Mouse (Mus musculus) neural tube, embryonic 14.5 days (tissue): ENCODE measurements around the gene Batf2. TPM values are rescaled to one million over a fixed set of nuclear protein-coding genes. Genes with fewer than 3 reads are reported as not detected.
A peak's percentile ranks its signal among the peaks of the same experiment; 100 is the strongest.

Experiments used
- ATAC-seq: fragments of 200-750 bp; cut with Nextera tagmentation; 2 replicates; pipeline ENCODE4 v1.8.0; 2017; ENCODE audit warnings: low read depth, mild to moderate bottlenecking, moderate TSS enrichment, moderate library complexity
- H3K27ac ChIP-seq: fragments of 300-500 bp; sonication (generic); 2 replicates; pipeline ENCODE4 v1.5.1; 2014; ENCODE audit warnings: low read depth, mild to moderate bottlenecking, control low read depth, low read length, moderate library complexity, mixed read lengths
- H3K27me3 ChIP-seq: fragments of 300-500 bp; sonication (generic); 2 replicates; pipeline ENCODE4 v1.6.1; 2014; ENCODE audit warnings: low read length; ENCODE audit not compliant: control insufficient read depth, insufficient read depth
- H3K36me3 ChIP-seq: fragments of 300-500 bp; sonication (generic); 2 replicates; pipeline ENCODE4 v1.6.1; 2014; ENCODE audit warnings: low read length, mixed read lengths; ENCODE audit not compliant: control insufficient read depth, insufficient read depth
- H3K4me1 ChIP-seq: fragments of 300-500 bp; sonication (generic); 2 replicates; pipeline ENCODE4 v1.6.1; 2014; ENCODE audit warnings: low read length; ENCODE audit not compliant: control insufficient read depth, insufficient read depth
- H3K4me2 ChIP-seq: fragments of 300-500 bp; sonication (generic); 2 replicates; pipeline ENCODE4 v1.6.1; 2014; ENCODE audit warnings: mild to moderate bottlenecking, low read depth, low read length, control low read depth
- H3K4me3 ChIP-seq: fragments of 300-500 bp; sonication (generic); 2 replicates; pipeline ENCODE4 v1.5.1; 2014; ENCODE audit warnings: low read depth, low read length, control low read depth, mixed read lengths
- H3K9ac ChIP-seq: fragments of 300-500 bp; sonication (generic); replicated peaks from 2 replicates; pipeline ENCODE4 v1.6.1; 2014; ENCODE audit warnings: low read depth, mild to moderate bottlenecking, control low read depth, low read length, mixed read lengths
- H3K9me3 ChIP-seq: fragments of 300-500 bp; sonication (generic); 2 replicates; pipeline ENCODE4 v1.6.1; 2016; ENCODE audit warnings: low read length; ENCODE audit not compliant: control insufficient read depth
- WGBS: fragments of 180-500 bp; shearing (Covaris S2); extraction: QIAGEN DNeasy Blood & Tissue Kit; methylation state at CpG from one replicate; pipeline ENCODE4 v1.1.7; 2014; 5-methylcytosine and 5-hydroxymethylcytosine counted together
- polyA plus RNA-seq: library from polyadenylated mRNA; unstranded; fragments of >200 nt; fragmentation: Nextera tagmentation; extraction: Ambion mirVana; gene quantifications from 2 replicates; pipeline ENCODE4 v1.2.1, GENCODE M21; 2014

The Batf2 gene
- polyA plus RNA-seq, 1 experiment from 2014 or later = not detected

GRCm38 (mm10) chr19:6141394-6141749 is 589 bp downstream of the Batf2 start, which contains the start of gene Arl2:
Gene Arl2 (minus strand): TSS chr19:6141548.
- Histone ChIP-seq H3K4me1 (peaks cover 11% of the 10 kb centered on the region), H3K4me3 (peak within 1 kb of the TSS; percentile 58), H3K9me3 (no peaks in the 10 kb centered on the region), H3K9ac (peak within 1 kb of the TSS; percentile 77), H3K36me3 (peaks cover 3% of the 10 kb centered on the region; the same call in 1 of the 2 replicates), H3K27ac (peak within 1 kb of the TSS; percentile 96), H3K4me2 (peak within 1 kb of the TSS; percentile 89), H3K27me3 (no peaks in the 10 kb centered on the region; the same call in 1 of the 2 replicates)
- WGBS = 0% methylated on average over 15 of the region's 15 CpGs
- peak; percentile 72 for ATAC-seq

GRCm38 (mm10) chr19:6144842-6145241 is 4.1 kb downstream of the Batf2 start:
- H3K4me1 ChIP-seq = peaks cover 8% of the 10 kb centered on the region
- no peak overlapping the region for H3K4me3 ChIP-seq
- H3K36me3 ChIP-seq = no peaks in the 10 kb centered on the region
- H3K4me2 ChIP-seq = no peak overlapping the region
- H3K9me3 ChIP-seq = no peaks in the 10 kb centered on the region
- H3K9ac ChIP-seq = no peak overlapping the region
- no peak for ATAC-seq
- no peaks in the 10 kb centered on the region; the same call in 1 of the 2 replicates for H3K27me3 ChIP-seq
- no peak overlapping the region for H3K27ac ChIP-seq
- 81% methylated on average over 5 of the region's 5 CpGs for WGBS

- no peak overlapping the region for H3K27ac ChIP-seq
- no peaks in the 10 kb centered on the region for H3K36me3 ChIP-seq
- no peak for ATAC-seq
- H3K27me3 ChIP-seq = no peaks in the 10 kb centered on the region
- no peaks in the 10 kb centered on the region for H3K4me1 ChIP-seq
- no peak overlapping the region for H3K9ac ChIP-seq
- no peaks in the 10 kb centered on the region for H3K9me3 ChIP-seq
- H3K4me3 ChIP-seq = no peak overlapping the region
- H3K4me2 ChIP-seq = no peak overlapping the region
- WGBS = 90% methylated on average over 9 of the region's 9 CpGs
Observed at GRCm38 (mm10) chr19:6155174-6155573, 14.4 kb downstream of the Batf2 start.

DNA sequence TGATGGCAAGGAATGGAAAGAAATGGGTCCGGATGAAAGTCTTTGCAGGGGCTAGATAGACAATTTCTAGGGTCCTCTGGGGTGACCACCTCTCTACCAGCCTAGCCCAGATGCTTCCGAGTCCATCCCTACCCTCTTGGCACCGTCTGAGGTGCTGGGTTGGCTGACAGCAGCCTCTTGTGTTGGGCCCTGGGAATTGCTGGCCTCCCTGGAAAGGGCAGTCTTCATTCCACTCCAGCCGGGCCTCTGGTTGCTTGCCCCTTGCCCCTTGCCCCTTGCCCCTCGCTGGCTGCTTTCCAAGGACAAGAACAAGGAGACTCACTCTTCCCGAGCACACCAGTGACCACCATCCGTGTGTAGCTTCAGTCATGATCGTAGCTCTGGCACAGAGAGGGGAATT is 15.6 kb downstream of the Batf2 start:
- H3K9ac ChIP-seq = no peak overlapping the region
- H3K36me3 ChIP-seq = no peaks in the 10 kb centered on the region
- H3K9me3 ChIP-seq = no peaks in the 10 kb centered on the region
- no peak overlapping the region for H3K4me2 ChIP-seq
- WGBS = 63% methylated on average over 8 of the region's 8 CpGs
- H3K4me1 ChIP-seq = no peaks in the 10 kb centered on the region
- H3K27me3 ChIP-seq = no peaks in the 10 kb centered on the region
- H3K27ac ChIP-seq = no peak overlapping the region
- no peak for ATAC-seq
- H3K4me3 ChIP-seq = no peak overlapping the region

GRCm38 (mm10) chr19:6157220-6157619 is 16.4 kb downstream of the Batf2 start:
- Histone ChIP-seq H3K9ac (no peak overlapping the region), H3K4me2 (no peak overlapping the region), H3K4me1 (no peaks in the 10 kb centered on the region), H3K4me3 (no peak overlapping the region), H3K9me3 (no peaks in the 10 kb centered on the region), H3K36me3 (no peaks in the 10 kb centered on the region), H3K27me3 (no peaks in the 10 kb centered on the region), H3K27ac (no peak overlapping the region)
- no peak for ATAC-seq
- 71% methylated on average over 6 of the region's 6 CpGs for WGBS

GRCm38 (mm10) chr19:6163872-6164547 is 23.2 kb downstream of the Batf2 start:
- H3K36me3 ChIP-seq = no peaks in the 10 kb centered on the region
- no peaks in the 10 kb centered on the region for H3K4me1 ChIP-seq
- no peak overlapping the region for H3K9ac ChIP-seq
- no peak for ATAC-seq
- no peaks in the 10 kb centered on the region for H3K9me3 ChIP-seq
- no peak overlapping the region for H3K27ac ChIP-seq
- H3K4me2 ChIP-seq = no peak overlapping the region
- 77% methylated on average over 10 of the region's 10 CpGs for WGBS
- H3K4me3 ChIP-seq = no peak overlapping the region
- H3K27me3 ChIP-seq = no peaks in the 10 kb centered on the region

- Histone ChIP-seq H3K4me3 (no peak overlapping the region), H3K36me3 (no peaks in the 10 kb centered on the region), H3K4me1 (no peaks in the 10 kb centered on the region), H3K27me3 (no peaks in the 10 kb centered on the region), H3K9me3 (no peaks in the 10 kb centered on the region), H3K27ac (no peak overlapping the region), H3K4me2 (no peak overlapping the region), H3K9ac (no peak overlapping the region)
- 77% methylated on average over 4 of the region's 4 CpGs for WGBS
- ATAC-seq = no peak
Observed at GRCm38 (mm10) chr19:6166750-6167149, 26.0 kb downstream of the Batf2 start.

DNA sequence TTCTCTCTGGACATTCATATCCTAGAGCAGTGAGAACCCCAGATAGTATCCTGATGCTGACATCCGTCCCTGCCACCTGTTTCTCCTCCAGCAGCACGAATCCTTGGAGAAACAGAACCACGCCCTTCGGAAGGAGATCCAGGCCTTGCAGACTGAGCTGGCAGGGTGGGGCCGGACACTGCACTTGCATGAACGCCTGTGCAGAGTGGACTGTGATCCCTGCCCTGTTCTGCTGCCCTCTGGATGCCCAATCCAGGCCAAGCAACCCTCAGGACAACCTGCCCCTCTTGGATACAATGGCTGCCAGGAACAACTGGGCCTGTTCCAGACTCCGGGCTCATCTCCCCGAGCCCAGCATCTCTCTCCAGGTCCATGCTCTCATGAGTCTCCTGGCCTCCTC is 30.4 kb downstream of the Batf2 start:
- ATAC-seq = no peak
- Histone ChIP-seq H3K27ac (no peak overlapping the region), H3K4me2 (no peak overlapping the region), H3K27me3 (no peaks in the 10 kb centered on the region), H3K36me3 (no peaks in the 10 kb centered on the region), H3K4me1 (no peaks in the 10 kb centered on the region), H3K9ac (no peak overlapping the region), H3K4me3 (no peak overlapping the region), H3K9me3 (no peaks in the 10 kb centered on the region)
- 89% methylated on average over 8 of the region's 8 CpGs for WGBS

DNA sequence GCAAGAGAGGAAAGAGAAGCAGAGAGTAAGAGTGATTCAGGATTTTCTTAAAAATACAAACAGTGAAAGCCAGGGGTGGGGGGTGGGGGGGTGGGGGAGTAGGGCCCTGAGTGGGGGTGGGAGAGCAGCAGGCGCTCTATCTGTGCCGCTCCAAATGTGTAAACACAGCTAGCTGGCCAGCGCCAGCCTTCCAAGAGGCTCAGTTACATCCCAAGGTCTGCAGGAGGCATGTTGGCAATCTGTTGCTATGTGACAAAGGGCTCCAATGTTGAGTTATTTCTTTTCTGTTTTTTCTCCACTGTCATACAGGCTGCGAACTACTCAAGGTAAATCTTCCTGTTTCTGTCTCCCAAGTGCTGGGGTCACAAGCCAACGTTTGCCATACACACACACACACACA is 34.0 kb downstream of the Batf2 start:
- no peaks in the 10 kb centered on the region for H3K27me3 ChIP-seq
- no peak overlapping the region for H3K9ac ChIP-seq
- WGBS = 69% methylated on average over 5 of the region's 5 CpGs
- H3K4me3 ChIP-seq = no peak overlapping the region
- H3K36me3 ChIP-seq = no peaks in the 10 kb centered on the region
- H3K4me1 ChIP-seq = no peaks in the 10 kb centered on the region
- no peak overlapping the region for H3K4me2 ChIP-seq
- H3K27ac ChIP-seq = no peak overlapping the region
- H3K9me3 ChIP-seq = no peaks in the 10 kb centered on the region
- no peak for ATAC-seq
